Mouse (Mus musculus): ENCODE measurements around the gene Lyzl6. TPM values are rescaled to one million over a fixed set of nuclear protein-coding genes. Genes with fewer than 3 reads are reported as not detected.

Lyzl6 gene
- total RNA-seq, 2 experiments from 2014 or later = not detected

DNA sequence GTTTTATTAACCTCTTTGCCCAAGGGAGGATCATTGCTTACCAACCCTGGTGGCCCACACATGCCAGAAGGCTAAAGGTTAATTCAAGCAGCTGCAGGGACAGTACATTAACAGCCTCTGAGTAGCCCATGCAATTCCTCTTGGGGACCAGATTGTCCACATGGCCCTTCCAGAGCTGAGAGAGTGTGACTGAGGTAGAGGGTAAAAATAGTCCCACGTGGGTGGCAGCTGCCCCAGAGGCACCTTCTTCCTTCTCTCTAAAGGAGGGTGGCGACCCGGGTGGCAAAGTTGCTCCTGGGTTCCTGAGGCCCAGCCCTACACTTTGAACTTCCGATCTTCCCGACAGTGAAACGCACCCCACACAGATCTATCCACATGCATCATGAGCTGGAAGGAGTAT lies 7.6 kb upstream of the Lyzl6 start:
- no peak for ATAC-seq (ENCODE audit: poor library complexity, severe bottlenecking)

DNA sequence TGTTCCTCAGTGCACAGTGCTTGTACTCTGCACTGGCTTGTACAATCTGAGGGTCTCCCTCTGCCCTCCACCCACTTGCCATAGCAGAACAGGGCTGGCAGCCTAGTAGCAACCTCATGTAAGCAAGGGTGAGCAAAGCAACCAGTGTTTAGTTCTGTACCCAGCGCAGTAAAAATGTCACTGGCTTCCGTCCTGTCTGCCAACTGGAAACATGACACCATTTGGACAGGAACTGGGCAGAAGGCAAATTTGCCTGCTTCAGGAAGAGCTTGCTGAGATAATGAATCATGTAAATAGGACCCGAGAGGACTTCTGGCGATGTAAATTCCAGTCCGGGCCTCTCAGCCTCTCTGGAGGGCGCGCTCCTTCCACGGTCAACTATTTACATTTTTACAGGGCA lies 7.0 kb upstream of the Lyzl6 start:
- no peak for ATAC-seq (ENCODE audit: poor library complexity, severe bottlenecking)

DNA sequence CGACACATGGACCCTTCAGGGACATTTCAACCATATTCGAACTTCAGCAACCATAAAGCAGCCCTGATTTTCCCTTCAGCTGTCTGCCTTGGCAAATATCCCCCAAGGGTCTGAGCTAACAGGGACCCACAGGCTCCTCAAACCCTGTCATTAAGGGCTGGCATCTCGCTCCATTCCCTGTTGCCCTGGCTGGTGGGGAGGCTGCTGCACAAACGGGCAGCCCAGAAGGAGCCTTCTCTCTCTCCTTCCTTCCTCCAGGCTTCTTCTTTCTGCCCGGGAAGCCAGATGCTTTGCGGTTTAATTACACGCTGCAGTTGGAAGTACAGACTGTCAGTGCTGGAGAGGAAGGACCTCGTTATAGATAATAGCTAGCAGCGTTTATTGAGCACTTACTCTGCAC lies 4.5 kb upstream of the Lyzl6 start:
- no peak for ATAC-seq (ENCODE audit: poor library complexity, severe bottlenecking)

DNA sequence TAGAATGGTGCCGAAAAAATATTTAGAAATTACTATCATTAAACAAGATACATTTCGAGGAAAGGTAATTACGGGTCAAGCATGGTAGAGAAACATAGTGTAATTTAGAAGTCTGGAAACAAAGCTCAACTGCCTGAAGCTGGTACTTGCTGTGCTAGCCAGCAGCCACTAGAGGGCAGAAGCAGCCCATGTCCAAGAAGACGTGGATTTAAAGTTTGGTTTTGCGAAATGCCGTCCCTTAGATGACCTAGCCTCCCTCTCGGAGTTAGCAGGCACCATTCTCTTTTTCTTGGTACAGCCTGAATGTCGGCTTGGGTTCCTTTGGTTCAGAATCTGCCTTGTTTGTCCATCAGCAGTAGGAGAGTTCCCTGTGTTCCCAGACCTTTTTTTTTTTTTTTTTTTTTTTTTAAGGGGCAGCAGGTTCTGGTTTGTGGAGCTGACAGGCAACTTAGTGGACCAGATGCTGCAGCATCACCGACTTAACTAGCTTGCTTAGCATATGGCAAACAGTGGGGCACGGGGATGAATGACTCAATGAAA lies 787 bp upstream of the Lyzl6 start:
- peak; percentile 67; the same call in 1 of the 2 replicates for ATAC-seq (ENCODE audit: poor library complexity, severe bottlenecking)

DNA sequence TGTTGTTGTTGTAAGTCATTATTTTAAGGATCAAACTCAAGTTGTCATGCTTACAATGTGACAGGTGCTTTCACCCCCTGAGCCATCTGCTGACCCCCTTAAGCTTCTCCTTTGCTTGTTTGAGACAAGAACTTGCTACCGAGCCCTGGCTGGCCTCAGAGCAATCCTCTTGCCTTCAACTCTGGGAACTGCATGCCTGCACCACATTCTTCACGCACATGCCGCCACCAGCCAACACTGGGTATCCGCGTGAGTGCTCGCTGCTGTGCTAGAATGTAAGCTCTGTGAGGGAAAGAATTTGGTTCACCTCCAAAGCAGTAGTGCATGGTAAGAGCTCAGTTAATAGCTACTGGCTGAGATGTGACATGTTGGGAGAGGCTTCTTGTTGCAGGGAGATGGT lies 2.4 kb downstream of the Lyzl6 start:
- ATAC-seq (ENCODE audit: poor library complexity, severe bottlenecking) = no peak

DNA sequence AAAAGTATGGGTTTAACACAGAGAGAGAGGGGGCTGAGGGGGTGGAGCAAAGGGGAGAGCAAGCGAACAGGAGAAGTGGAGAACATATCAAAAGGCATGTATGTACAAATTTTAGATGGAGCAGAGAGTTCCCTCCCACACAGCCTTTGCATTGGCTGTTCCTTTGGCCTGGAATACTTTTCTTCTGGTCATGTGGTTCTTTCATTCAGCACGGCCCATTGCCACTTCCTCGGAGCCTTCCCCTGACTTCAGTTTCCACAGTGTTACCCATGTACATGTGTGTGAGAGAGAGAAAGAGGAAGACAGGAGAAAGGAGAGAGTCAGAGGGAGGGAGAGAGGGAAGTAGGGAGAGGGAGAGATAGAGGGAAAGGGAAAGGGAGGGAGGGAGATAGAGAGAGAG lies 3.2 kb downstream of the Lyzl6 start:
- ATAC-seq (ENCODE audit: poor library complexity, severe bottlenecking) = no peak

DNA sequence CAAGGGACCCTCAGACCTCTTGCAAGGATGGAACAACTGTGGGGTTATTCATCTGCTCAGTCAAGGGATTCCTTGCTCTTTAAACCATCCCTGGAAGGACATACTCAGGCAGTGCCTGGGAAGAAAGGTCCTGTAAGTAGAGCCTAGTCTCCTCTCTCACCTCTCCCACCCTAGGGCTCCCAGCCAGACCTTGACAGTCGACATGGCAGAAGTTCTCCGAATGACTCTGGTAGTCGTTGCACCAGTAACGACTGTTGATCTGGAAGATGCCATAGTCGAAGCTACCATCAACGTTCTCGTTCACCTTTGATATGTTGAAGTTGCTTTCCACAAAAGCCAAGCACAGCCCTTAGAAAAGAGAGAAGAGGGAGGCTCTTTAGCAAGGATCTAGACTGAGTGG lies 3.9 kb downstream of the Lyzl6 start:
- ATAC-seq (ENCODE audit: poor library complexity, severe bottlenecking) = no peak

DNA sequence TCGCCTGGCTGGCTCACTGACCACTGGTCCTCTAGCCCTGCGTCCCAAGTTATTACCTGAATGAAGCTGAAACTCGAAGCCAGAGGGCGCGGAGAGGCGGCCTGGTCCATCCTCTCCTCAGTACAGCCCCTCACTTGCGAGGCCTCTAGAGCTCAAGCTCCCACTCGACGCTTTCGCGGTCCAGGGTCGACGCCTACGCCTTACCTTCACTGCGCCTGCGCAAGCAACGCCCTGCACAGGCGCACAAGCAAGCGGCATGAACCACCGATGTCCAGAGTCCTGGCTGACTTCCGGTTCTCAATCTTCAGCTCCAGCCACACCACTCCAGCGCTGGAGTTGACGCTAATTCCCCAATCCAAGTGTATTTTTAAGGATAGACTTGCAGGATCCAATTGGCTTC lies 11.2 kb downstream of the Lyzl6 start:
- no peak for ATAC-seq (ENCODE audit: poor library complexity, severe bottlenecking)

DNA sequence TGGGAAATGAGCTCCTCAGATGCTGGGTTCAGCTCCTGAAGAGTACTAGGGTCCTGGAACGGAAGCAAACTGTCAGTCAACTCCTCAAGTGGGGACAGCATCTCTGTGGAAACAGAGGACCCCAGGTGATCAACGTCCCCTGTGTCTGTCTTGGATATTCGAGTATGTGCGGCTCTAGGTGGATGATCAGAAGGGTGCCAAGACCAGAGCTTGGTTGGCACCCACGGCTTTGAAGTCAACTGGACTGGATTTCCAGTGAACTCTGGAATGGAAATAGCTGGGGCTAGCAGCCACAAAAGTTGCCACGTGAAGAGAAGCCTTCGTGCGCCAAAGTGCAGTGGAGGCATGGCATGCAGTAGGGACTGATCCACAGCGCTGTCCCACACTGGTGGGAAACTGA lies 17.6 kb downstream of the Lyzl6 start, which contains the start of gene Gm884:
TSS of gene Gm884 (minus strand) at position 101 of the 400 bp plus-strand sequence.
- no peak for ATAC-seq (ENCODE audit: poor library complexity, severe bottlenecking)

DNA sequence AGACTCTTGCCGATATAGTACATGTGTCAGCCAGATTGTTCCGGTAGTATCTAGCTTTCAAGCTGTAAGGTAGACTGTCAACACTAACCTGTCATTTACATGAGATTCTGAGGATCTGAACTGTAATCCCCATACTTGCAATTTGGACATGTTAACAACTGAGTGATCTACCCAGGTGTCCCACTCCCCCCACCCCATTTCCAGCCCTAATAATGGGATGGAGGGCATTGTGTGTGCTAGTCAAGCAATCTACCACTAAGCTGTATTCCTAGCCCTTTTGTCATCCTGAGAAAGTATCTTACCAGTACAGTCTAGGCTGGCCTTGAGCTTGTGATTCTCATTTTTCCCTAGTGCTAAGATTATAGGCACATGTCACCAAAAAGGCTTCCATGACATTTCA lies 27.9 kb downstream of the Lyzl6 start:
- ATAC-seq (ENCODE audit: poor library complexity, severe bottlenecking) = no peak

DNA sequence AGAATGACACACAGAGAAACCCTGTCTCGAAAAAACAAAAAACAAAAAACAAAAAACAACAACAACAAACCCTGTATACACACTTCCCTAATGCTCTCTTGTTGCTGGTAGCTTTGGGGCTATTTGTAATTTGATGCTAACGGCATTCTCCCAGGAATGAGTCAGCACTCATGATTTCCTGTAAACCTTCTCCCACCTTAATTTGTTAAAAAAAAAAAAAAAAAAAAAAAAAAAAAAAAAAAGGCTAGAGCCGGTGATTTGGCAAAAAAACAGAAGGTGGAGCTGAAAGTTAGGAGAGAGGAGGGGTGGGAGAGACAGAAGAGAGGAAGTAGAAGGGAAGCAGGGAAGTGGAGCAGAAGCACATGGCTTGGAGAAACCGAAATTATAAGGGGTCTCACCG lies 32.1 kb downstream of the Lyzl6 start:
- ATAC-seq (ENCODE audit: poor library complexity, severe bottlenecking) = no peak

Other genes with a start within 250 kb of the Lyzl6 start
- 28.4 and 29.4 TPM in 2 replicates for gene Plekhm1, start 226.2 kb downstream of the Lyzl6 start, total RNA-seq (2015)
- gene Plekhm1, start 226.2 kb downstream of the Lyzl6 start, total RNA-seq (2017) = 8.3 and 12.7 TPM in 2 replicates
- gene Lrrc37a, start 134.3 kb downstream of the Lyzl6 start, total RNA-seq (2015) = not detected in 2 replicates
- gene Lrrc37a, start 134.3 kb downstream of the Lyzl6 start, total RNA-seq (2017) = not detected in 2 replicates
- gene Gm884, start 17.8 kb downstream of the Lyzl6 start, total RNA-seq (2015) = not detected in 2 replicates
- gene Gm884, start 17.8 kb downstream of the Lyzl6 start, total RNA-seq (2017) = not detected in 2 replicates
- not detected in 2 replicates for gene Rprml, start 10.7 kb upstream of the Lyzl6 start, total RNA-seq (2015)
- gene Rprml, start 10.7 kb upstream of the Lyzl6 start, total RNA-seq (2017) = not detected in 2 replicates
- 45.8 and 46.8 TPM in 2 replicates for gene Gosr2, start 59.0 kb upstream of the Lyzl6 start, total RNA-seq (2015)
- gene Gosr2, start 59.0 kb upstream of the Lyzl6 start, total RNA-seq (2017) = 45.5 and 51.8 TPM in 2 replicates
- gene Wnt9b, start 110.9 kb upstream of the Lyzl6 start, total RNA-seq (2015) = not detected in 2 replicates
- gene Wnt9b, start 110.9 kb upstream of the Lyzl6 start, total RNA-seq (2017) = not detected in 2 replicates
- gene Wnt3, start 135.3 kb upstream of the Lyzl6 start, total RNA-seq (2015) = not detected in 2 replicates
- gene Wnt3, start 135.3 kb upstream of the Lyzl6 start, total RNA-seq (2017) = not detected in 2 replicates